Mouse (Mus musculus) liver, adult (tissue): ENCODE data around the gene Nfix.

Source experiments
- GATA4 ChIP-seq: IDR thresholded peaks from 2 replicates; pipeline ENCODE4 v1.6.1; 2014; ENCODE audit warnings: mild to moderate bottlenecking, low read length; ENCODE audit not compliant: insufficient replicate concordance

The Nfix gene

GRCm38 (mm10) chr8:84686191-84687002, 113.7 kb downstream of the Nfix start, which contains the start of gene Trmt1:
TSS of gene Trmt1 (plus strand) at chr8:84686307.
- no peak for TF ChIP-seq GATA4

GRCm38 (mm10) chr8:84684537-84684936, 115.6 kb downstream of the Nfix start:
- TF ChIP-seq GATA4 = no peak

GRCm38 (mm10) chr8:84682257-84682656, 117.9 kb downstream of the Nfix start:
- no peak for TF ChIP-seq GATA4

- no peak for TF ChIP-seq GATA4
Observed at GRCm38 (mm10) chr8:84681476-84681875, 118.7 kb downstream of the Nfix start.

GRCm38 (mm10) chr8:84677305-84677704, 122.8 kb downstream of the Nfix start:
- TF ChIP-seq GATA4 = no peak

GRCm38 (mm10) chr8:84668731-84669485, 131.2 kb downstream of the Nfix start:
- no peak for TF ChIP-seq GATA4

- TF ChIP-seq GATA4 = no peak
Observed at GRCm38 (mm10) chr8:84668081-84668480, 132.1 kb downstream of the Nfix start.

GRCm38 (mm10) chr8:84665385-84665893, 134.7 kb downstream of the Nfix start:
- no peak for TF ChIP-seq GATA4

GRCm38 (mm10) chr8:84664566-84665384, 135.4 kb downstream of the Nfix start:
- no peak for TF ChIP-seq GATA4

- no peak for TF ChIP-seq GATA4
Observed at GRCm38 (mm10) chr8:84663483-84664327, 136.4 kb downstream of the Nfix start.

- TF ChIP-seq GATA4 = no peak
Observed at GRCm38 (mm10) chr8:84662581-84663065, 137.5 kb downstream of the Nfix start, which contains the start of gene Ier2. TSS of gene Ier2 (minus strand) at chr8:84662852.

- TF ChIP-seq GATA4 = no peak
Observed at GRCm38 (mm10) chr8:84661961-84662571, 138.1 kb downstream of the Nfix start.

GRCm38 (mm10) chr8:84661458-84661871, 138.7 kb downstream of the Nfix start:
- no peak; the same call in 1 of the 2 replicates for TF ChIP-seq GATA4
